Mouse (Mus musculus) urinary bladder, postnatal 4 days (tissue): Measurements from ENCODE around the gene Fam169a.
"Not testable (repeated sequence)": the region's sequence is repeated elsewhere in the genome, so short reads cannot be mapped to it uniquely, and the experiment has no call there.

Experiments used
- DNase-seq, 2 experiments: peaks; one replicate each; pipeline ENCODE4 v3.0.0; 2021 to 2022; ENCODE audit warnings: low spot score in 2 of 2

The Fam169a gene

GRCm38 (mm10) chr13:97066649-97067550 is at the start of gene Fam169a:
TSS of gene Fam169a (plus strand) at chr13:97067286.
- DNase-seq: no peak

- DNase-seq: no peak
Observed at GRCm38 (mm10) chr13:97017711-97018110, 49.4 kb upstream of the Fam169a start.

- no peak for DNase-seq
Observed at GRCm38 (mm10) chr13:97020122-97020521, 47.0 kb upstream of the Fam169a start.

- no peak for DNase-seq
Observed at GRCm38 (mm10) chr13:97021906-97022305, 45.2 kb upstream of the Fam169a start.

- DNase-seq: no peak
Observed at GRCm38 (mm10) chr13:97030075-97030474, 37.0 kb upstream of the Fam169a start.

GRCm38 (mm10) chr13:97034262-97034661 is 32.8 kb upstream of the Fam169a start, which contains the start of gene 1700029F12Rik:
TSS of gene 1700029F12Rik (minus strand) at chr13:97034362.
- DNase-seq: no peak

- no peak for DNase-seq
Observed at GRCm38 (mm10) chr13:97051158-97051557, 15.9 kb upstream of the Fam169a start.

GRCm38 (mm10) chr13:97052667-97053066 is 14.4 kb upstream of the Fam169a start:
- DNase-seq: peak in 1 of 2 experiments; percentile 72

- peak; percentile 30 to 67 for DNase-seq
Observed at GRCm38 (mm10) chr13:97053844-97054243, 13.2 kb upstream of the Fam169a start.

- no peak for DNase-seq
Observed at GRCm38 (mm10) chr13:97057817-97058216, 9.3 kb upstream of the Fam169a start.

- DNase-seq: no peak
Observed at GRCm38 (mm10) chr13:97059746-97060145, 7.3 kb upstream of the Fam169a start.

- no peak for DNase-seq
Observed at GRCm38 (mm10) chr13:97060331-97060730, 6.8 kb upstream of the Fam169a start.

GRCm38 (mm10) chr13:97062151-97062550 is 4.9 kb upstream of the Fam169a start:
- DNase-seq: no peak

- DNase-seq: no peak
Observed at GRCm38 (mm10) chr13:97063431-97063830, 3.7 kb upstream of the Fam169a start.

GRCm38 (mm10) chr13:97064413-97064812 is 2.7 kb upstream of the Fam169a start:
- DNase-seq: no peak

GRCm38 (mm10) chr13:97064844-97065621 is 2.1 kb upstream of the Fam169a start:
- not testable (repeated sequence) for DNase-seq

GRCm38 (mm10) chr13:97067691-97068090 is 605 bp downstream of the Fam169a start:
- no peak for DNase-seq

GRCm38 (mm10) chr13:97068151-97068550 is 1.1 kb downstream of the Fam169a start:
- DNase-seq: no peak

GRCm38 (mm10) chr13:97070931-97071625 is 4.0 kb downstream of the Fam169a start:
- no peak for DNase-seq

GRCm38 (mm10) chr13:97071626-97072241 is 4.6 kb downstream of the Fam169a start:
- DNase-seq: no peak

GRCm38 (mm10) chr13:97073497-97073896 is 6.4 kb downstream of the Fam169a start:
- no peak for DNase-seq
